22 mouse cellular contexts compared by ENCODE assay signal in genomic region chr9:42260481-42260880, GRCm38 (mm10). TPM values are rescaled to one million over a fixed set of nuclear protein-coding genes. Genes with fewer than 3 reads are reported as not detected.
A peak's percentile ranks its signal among the peaks of the same experiment; 100 is the strongest.
DNase-seq lines count a peak whose midpoint lies in the region; ATAC-seq and TF ChIP-seq lines count a peak whose summit lies in the region.
"Had no signal": no experiment of that assay in that cellular context is flagged by ENCODE, and none has a peak within 500 bp of the region (broad histone marks: within the 10 kb centered on the region; RNA-seq: fewer than 3 reads in every experiment).

No protein-coding gene starts in this region.

- 29% methylated on average over 5 of the region's 5 CpGs for WGBS in liver, adult 2 months
- 89% methylated on average over 5 of the region's 5 CpGs for WGBS in midbrain, embryonic 13.5 days
- 90% methylated on average over 5 of the region's 5 CpGs for WGBS in midbrain, embryonic 10.5 days
- 94% methylated on average over 5 of the region's 5 CpGs for WGBS in forebrain, embryonic 14.5 days

- peaks cover 51% of the 10 kb centered on the region for H3K36me3 ChIP-seq in liver, adult 2 months (ENCODE audit: control insufficient read depth, insufficient read depth, low read length)
- peaks cover 49% of the 10 kb centered on the region for H3K36me3 ChIP-seq in midbrain, embryonic 13.5 days
- peaks cover 62% of the 10 kb centered on the region for H3K36me3 ChIP-seq in midbrain, embryonic 10.5 days
- H3K36me3 ChIP-seq in forebrain, embryonic 14.5 days (ENCODE audit: control insufficient read depth, insufficient read depth, low read length) = peaks cover 45% of the 10 kb centered on the region

- no peak for TF ChIP-seq CTCF in liver, adult 2 months (IDR thresholded peaks at IDR 0.05; ENCODE audit: low read depth, low read length)

- no peak for TF ChIP-seq POLR2A in liver, adult 2 months (IDR thresholded peaks at IDR 0.05; ENCODE audit: extremely low read depth, insufficient read depth, low read length)

- DNase-seq in liver, adult 2 months (ENCODE audit: extremely low read depth, low read depth, low spot score) = peak; percentile 91
- no peak for DNase-seq in liver
- DNase-seq in midbrain, embryonic 10.5 days (ENCODE audit: low spot score) = no peak
- DNase-seq in forebrain, embryonic 14.5 days (ENCODE audit: low spot score) = no peak
- DNase-seq: adrenal gland, adult 2 months; adrenal gland, postnatal 10 days; adrenal gland, postnatal 25 days; cerebellum, adult 11 months; cerebellum, adult 18-20 months; cerebellum, adult 8-10 months; cerebellum, adult 9-11 months; cerebellum, postnatal 14 days; cerebellum, postnatal 36 days; embryo, embryonic 11 days; forebrain, postnatal 0 days had no signal

- peak overlapping the region; percentile 70 for H3K27ac ChIP-seq in liver, adult 2 months (replicated peaks; ENCODE audit: insufficient read depth, low read depth, low read length)
- no peak overlapping the region for H3K27ac ChIP-seq in midbrain, embryonic 13.5 days
- no peak overlapping the region for H3K27ac ChIP-seq in midbrain, embryonic 10.5 days (replicated peaks)
- no peak overlapping the region for H3K27ac ChIP-seq in forebrain, embryonic 14.5 days (ENCODE audit: low read depth, low read length)
- H3K27ac ChIP-seq: embryonic facial prominence, embryonic 13.5 days; embryonic facial prominence, embryonic 15.5 days; forebrain, embryonic 10.5 days; forebrain, embryonic 12.5 days; forebrain, embryonic 15.5 days had no signal

- no peak overlapping the region for H3K4me2 ChIP-seq in midbrain, embryonic 13.5 days (replicated peaks)
- H3K4me2 ChIP-seq in forebrain, embryonic 14.5 days (ENCODE audit: low read length) = no peak overlapping the region
- H3K4me2 ChIP-seq: embryonic facial prominence, embryonic 13.5 days; embryonic facial prominence, embryonic 15.5 days; forebrain, embryonic 12.5 days; forebrain, embryonic 15.5 days had no signal

- H3K4me1 ChIP-seq in liver, adult 2 months (ENCODE audit: control insufficient read depth, insufficient read depth, low read length) = peaks cover 32% of the 10 kb centered on the region
- peaks cover 39% of the 10 kb centered on the region for H3K4me1 ChIP-seq in midbrain, embryonic 13.5 days (replicated peaks)
- peaks cover 30% of the 10 kb centered on the region for H3K4me1 ChIP-seq in midbrain, embryonic 10.5 days
- H3K4me1 ChIP-seq in forebrain, embryonic 14.5 days (ENCODE audit: control insufficient read depth, insufficient read depth, low read length) = peaks cover 27% of the 10 kb centered on the region

- peak overlapping the region; percentile 3; the same call in 1 of the 2 replicates for H3K4me3 ChIP-seq in liver, adult 2 months (ENCODE audit: insufficient read depth, low read depth, low read length)
- H3K4me3 ChIP-seq in midbrain, embryonic 13.5 days (replicated peaks) = no peak overlapping the region
- H3K4me3 ChIP-seq in midbrain, embryonic 10.5 days = no peak overlapping the region
- no peak overlapping the region for H3K4me3 ChIP-seq in forebrain, embryonic 14.5 days (ENCODE audit: low read depth, low read length)
- H3K4me3 ChIP-seq: embryonic facial prominence, embryonic 13.5 days; embryonic facial prominence, embryonic 15.5 days; erythroblast, embryonic 14.5 days; forebrain, embryonic 10.5 days; forebrain, embryonic 12.5 days; forebrain, embryonic 15.5 days had no signal

- peak overlapping the region; percentile 56 for H3K9ac ChIP-seq in liver, adult 2 months (ENCODE audit: low read depth, low read length)
- H3K9ac ChIP-seq in midbrain, embryonic 13.5 days (replicated peaks) = 0 out of 2 replicates have a peak overlapping the region, but pooled peaks have one; percentile 24
- no peak overlapping the region for H3K9ac ChIP-seq in forebrain, embryonic 14.5 days (ENCODE audit: low read length)
- H3K9ac ChIP-seq: embryonic facial prominence, embryonic 13.5 days; embryonic facial prominence, embryonic 15.5 days; forebrain, embryonic 12.5 days; forebrain, embryonic 15.5 days; forebrain, postnatal 0 days had no signal

- H3K79me2 ChIP-seq in liver, adult 2 months (ENCODE audit: control insufficient read depth, insufficient read depth, low read length) = peaks cover 10% of the 10 kb centered on the region; the same call in 1 of the 2 replicates

- ATAC-seq in midbrain, embryonic 13.5 days = no peak
- ATAC-seq in forebrain, embryonic 14.5 days = no peak
- ATAC-seq: forebrain, embryonic 15.5 days; forebrain, postnatal 0 days had no signal

- H3K9me3 ChIP-seq in midbrain, embryonic 13.5 days = no peaks in the 10 kb centered on the region
- no peaks in the 10 kb centered on the region for H3K9me3 ChIP-seq in midbrain, embryonic 10.5 days (replicated peaks)
- H3K9me3 ChIP-seq in forebrain, embryonic 14.5 days (replicated peaks; ENCODE audit: control insufficient read depth, low read length) = no peaks in the 10 kb centered on the region
- H3K9me3 ChIP-seq: embryonic facial prominence, embryonic 13.5 days; embryonic facial prominence, embryonic 15.5 days; forebrain, embryonic 10.5 days; forebrain, embryonic 12.5 days; forebrain, embryonic 15.5 days had no signal

- H3K27me3 ChIP-seq in liver, adult 2 months (ENCODE audit: control insufficient read depth, insufficient read depth, low read length) = no peaks in the 10 kb centered on the region
- H3K27me3 ChIP-seq in midbrain, embryonic 13.5 days = no peaks in the 10 kb centered on the region
- H3K27me3 ChIP-seq in midbrain, embryonic 10.5 days (ENCODE audit: low read depth, poor library complexity, severe bottlenecking) = no peaks in the 10 kb centered on the region
- H3K27me3 ChIP-seq in forebrain, embryonic 14.5 days (replicated peaks; ENCODE audit: control insufficient read depth, insufficient read depth, low read length) = no peaks in the 10 kb centered on the region
- H3K27me3 ChIP-seq: embryonic facial prominence, embryonic 13.5 days; embryonic facial prominence, embryonic 15.5 days; forebrain, embryonic 12.5 days; forebrain, embryonic 15.5 days had no signal

RNA-seq across cellular contexts. Expression of gene Sc5d, which starts 3.6 kb away (rescaled TPM):
- 532 and 536 TPM in 2 replicates for total RNA-seq in liver, adult 2 months (2014; rRNA removed)
- polyA plus RNA-seq in liver, adult 2 months (2012; rRNA removed) = 652 and 777 TPM in 2 replicates
- polyA plus RNA-seq in midbrain, embryonic 13.5 days (2015; fragmentation: Nextera tagmentation; extraction: Ambion mirVana) = 60.7 and 67.2 TPM in 2 replicates
- polyA plus RNA-seq in midbrain, embryonic 10.5 days (2016; fragmentation: Nextera tagmentation; extraction: Ambion mirVana) = 64.8 and 71.0 TPM in 2 replicates
- 61.9 and 74.2 TPM in 2 replicates for polyA plus RNA-seq in forebrain, embryonic 14.5 days (2014; fragmentation: Nextera tagmentation; extraction: Ambion mirVana)
